In genomic region chr3:33807151-33807550, GRCm38 (mm10) we compare ENCODE assay signal across 22 mouse cellular contexts.
DNase-seq lines count a peak whose midpoint lies in the region; ATAC-seq lines count a peak whose summit lies in the region.
"Had no signal": no experiment of that assay in that cellular context is flagged by ENCODE, and none has a peak within 500 bp of the region (broad histone marks: within the 10 kb centered on the region; RNA-seq: fewer than 3 reads in every experiment).

No protein-coding gene starts in this region.

- ATAC-seq in frontal cortex, adult (ENCODE audit: low TSS enrichment): peak; percentile 87
- ATAC-seq: activated CD4-positive, CD25-positive, alpha-beta regulatory T cell, adult 4 months; CD4-positive, CD25-positive, alpha-beta regulatory T cell, adult 4 months; forebrain, embryonic 14.5 days; forebrain, embryonic 16.5 days; Patski had no signal

- no peak for DNase-seq in frontal cortex, postnatal 10 days (ENCODE audit: low spot score in 2 of 2)
- peak; percentile 15 for DNase-seq in layer of hippocampus, adult 9-11 months
- DNase-seq in layer of hippocampus, adult 9-10 months (ENCODE audit: low spot score): no peak
- DNase-seq in brain, adult 2 months (ENCODE audit: low read depth, low spot score): peak; percentile 63
- DNase-seq in lung, postnatal 10 days: no peak
- DNase-seq: adrenal gland, adult 8-10 months; adrenal gland, postnatal 14 days; adrenal gland, postnatal 36 days; B cell, adult 2 months; cerebellum, adult 11 months; cerebellum, adult 18-20 months; cerebellum, adult 8-10 months; cerebellum, adult 9-11 months; cerebellum, postnatal 14 days; cerebellum, postnatal 36 days; embryo, embryonic 11 days had no signal

Comparison
In these comparisons a context has a peak if more than half of its experiments do, and no peak if none do; other contexts are left out.
1. DNase-seq: peak in layer of hippocampus, adult 9-11 months (single experiment) and brain, adult 2 months (single experiment); none in frontal cortex, postnatal 10 days (0 of 2), layer of hippocampus, adult 9-10 months (single experiment) and lung, postnatal 10 days (single experiment).